Mouse (Mus musculus) erythroblast, embryonic 14.5 days (primary cell): ENCODE results near the gene Rasgef1b. TPM values are rescaled to one million over a fixed set of nuclear protein-coding genes. Genes with fewer than 3 reads are reported as not detected.

ENCODE experiments used
- H3K27me3 ChIP-seq: 2 replicates; pipeline ENCODE4 v1.6.1; 2012; ENCODE audit warnings: inconsistent platforms; ENCODE audit not compliant: control insufficient read depth
- H3K36me3 ChIP-seq: 2 replicates; pipeline ENCODE4 v1.6.1; 2012; ENCODE audit warnings: mild to moderate bottlenecking, inconsistent platforms; ENCODE audit not compliant: control insufficient read depth
- H3K4me1 ChIP-seq: 2 replicates; pipeline ENCODE4 v1.6.1; 2012; ENCODE audit warnings: inconsistent platforms; ENCODE audit not compliant: control insufficient read depth
- H3K4me3 ChIP-seq: replicated peaks from 2 replicates; pipeline ENCODE3; 2012; ENCODE audit warnings: moderate library complexity, mild to moderate bottlenecking, inconsistent platforms
- H3K9me3 ChIP-seq: 2 replicates; pipeline ENCODE4 v1.6.1; 2012; ENCODE audit warnings: low read length, inconsistent platforms, mixed read lengths; ENCODE audit not compliant: control insufficient read depth
- GATA1 ChIP-seq: IDR thresholded peaks from 2 replicates; pipeline ENCODE4 v1.6.1; 2012; ENCODE audit warnings: low read length, inconsistent platforms, mixed read lengths
- TAL1 ChIP-seq: IDR thresholded peaks from 3 replicates; pipeline ENCODE4 v1.6.1; 2012; ENCODE audit warnings: low read length, inconsistent platforms, mixed read lengths
- polyA plus RNA-seq: library from polyadenylated mRNA; stranded (reverse); fragments of >175 nt; gene quantifications from 2 replicates; pipeline ENCODE4 v1.2.3, GENCODE M21; 2012

Rasgef1b gene
- polyA plus RNA-seq, 1 experiment: 0.04 TPM

DNA sequence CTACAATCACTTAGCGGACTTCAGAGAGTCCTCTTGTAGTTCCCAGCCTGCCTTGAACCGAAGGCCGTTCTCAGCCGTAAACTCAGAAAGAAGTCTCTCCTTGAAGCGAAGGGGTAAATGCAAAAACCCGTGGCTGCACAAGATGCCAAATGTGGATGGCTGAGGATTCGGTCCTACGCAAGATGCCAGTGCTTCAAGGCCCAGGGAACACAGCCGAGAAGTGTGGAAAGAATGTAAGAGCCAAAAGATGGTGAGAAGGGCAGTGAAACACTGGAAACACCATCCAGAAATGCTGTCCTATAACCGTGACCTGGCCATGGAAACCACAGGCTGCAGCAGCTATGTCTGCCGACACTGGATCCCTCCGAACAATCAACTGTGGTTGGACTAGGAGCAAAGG lies 313.2 kb downstream of the Rasgef1b start:
- H3K4me3 ChIP-seq: no peak overlapping the region
- H3K9me3 ChIP-seq: no peaks in the 10 kb centered on the region
- no peaks in the 10 kb centered on the region for H3K4me1 ChIP-seq
- TF ChIP-seq TAL1 (no peak), GATA1 (no peak)
- no peaks in the 10 kb centered on the region for H3K27me3 ChIP-seq
- H3K36me3 ChIP-seq: no peaks in the 10 kb centered on the region

DNA sequence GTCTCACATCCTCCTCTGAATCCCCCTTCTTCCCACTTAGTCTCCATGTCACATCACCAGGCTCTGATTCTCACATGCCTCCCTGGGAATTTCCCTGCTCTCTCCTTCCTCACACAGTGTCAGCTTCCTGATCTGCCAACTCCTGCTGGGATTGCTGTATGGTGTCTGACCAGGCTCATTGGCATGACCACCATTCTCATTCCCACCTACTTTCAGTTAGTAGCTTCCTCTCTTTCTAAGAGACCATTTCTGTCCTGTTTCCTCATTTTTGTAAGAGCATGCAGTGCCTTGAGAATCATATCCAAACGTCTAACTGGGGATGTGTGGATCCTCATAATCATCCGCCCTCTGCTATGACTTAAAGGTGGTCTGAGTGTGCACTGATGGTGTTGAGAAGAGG lies 313.8 kb downstream of the Rasgef1b start:
- TF ChIP-seq GATA1 (no peak), TAL1 (no peak)
- Histone ChIP-seq H3K4me3 (no peak overlapping the region), H3K36me3 (no peaks in the 10 kb centered on the region), H3K27me3 (no peaks in the 10 kb centered on the region), H3K9me3 (no peaks in the 10 kb centered on the region), H3K4me1 (no peaks in the 10 kb centered on the region)

DNA sequence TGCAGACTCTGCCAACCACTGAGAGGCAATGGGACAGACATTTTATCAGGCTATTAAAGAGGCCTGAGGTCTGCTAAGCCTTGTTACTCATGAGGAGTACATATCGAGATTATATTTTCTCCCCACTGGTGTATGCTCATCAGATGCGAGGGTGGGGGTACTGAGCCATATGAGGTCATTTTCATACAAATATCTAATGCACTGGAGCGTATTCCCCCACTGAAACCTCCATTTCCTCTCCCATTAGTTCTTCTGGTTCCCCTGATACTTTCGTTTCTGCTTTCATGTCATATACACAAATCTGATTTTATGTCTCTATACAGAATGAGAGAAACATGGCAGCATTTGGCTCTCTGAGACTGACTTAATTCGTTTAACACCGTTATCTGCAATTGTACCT lies 314.6 kb downstream of the Rasgef1b start:
- H3K9me3 ChIP-seq: no peaks in the 10 kb centered on the region
- no peak for TF ChIP-seq TAL1
- no peak for TF ChIP-seq GATA1

DNA sequence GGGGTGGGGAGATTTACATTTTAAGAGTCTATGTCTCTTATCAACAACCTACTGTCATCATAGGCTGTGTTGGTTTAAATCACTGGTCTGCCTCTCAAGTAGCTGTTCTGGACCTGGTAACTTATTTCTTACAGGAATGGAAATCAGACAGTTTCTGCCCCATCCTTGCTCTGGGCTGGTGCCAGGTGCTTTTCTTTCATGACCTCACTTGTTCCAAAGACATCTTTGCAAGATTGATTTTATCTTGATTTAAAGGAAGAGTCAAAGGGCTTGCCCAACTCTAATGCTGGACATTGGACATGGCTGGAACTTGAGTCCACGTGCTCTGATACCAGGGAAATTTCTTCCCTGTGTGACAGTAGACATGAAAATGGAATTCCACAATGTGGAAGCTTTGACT lies 315.0 kb downstream of the Rasgef1b start:
- Histone ChIP-seq H3K27me3 (no peaks in the 10 kb centered on the region), H3K36me3 (no peaks in the 10 kb centered on the region), H3K9me3 (no peaks in the 10 kb centered on the region), H3K4me3 (no peak overlapping the region), H3K4me1 (no peaks in the 10 kb centered on the region)
- no peak for TF ChIP-seq GATA1
- TF ChIP-seq TAL1: no peak

More for the DNA sequence above, 314.6 kb downstream of the Rasgef1b start:
- Histone ChIP-seq H3K4me1 (no peaks in the 10 kb centered on the region), H3K36me3 (no peaks in the 10 kb centered on the region), H3K4me3 (no peak overlapping the region), H3K27me3 (no peaks in the 10 kb centered on the region)

DNA sequence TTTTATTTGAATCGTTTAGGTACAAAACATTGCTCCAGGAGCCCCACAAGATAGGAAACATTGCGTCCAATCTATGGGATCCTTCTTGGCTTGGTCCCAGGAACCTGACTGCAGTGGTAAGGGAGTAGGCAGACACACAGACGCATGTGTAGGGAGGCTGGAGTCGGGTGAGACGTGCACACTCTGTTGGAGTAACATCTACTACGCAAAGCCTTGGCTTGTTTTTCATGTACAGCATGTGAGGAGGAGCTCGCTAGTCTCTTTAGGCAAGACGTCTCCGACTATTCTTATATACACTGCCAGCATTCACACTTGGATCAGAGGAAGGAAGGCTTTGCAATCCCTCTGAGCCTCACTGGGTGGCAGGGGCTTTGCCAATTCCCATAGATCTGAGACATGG lies 315.5 kb downstream of the Rasgef1b start:
- Histone ChIP-seq H3K4me1 (no peaks in the 10 kb centered on the region), H3K9me3 (no peaks in the 10 kb centered on the region), H3K36me3 (no peaks in the 10 kb centered on the region), H3K27me3 (no peaks in the 10 kb centered on the region), H3K4me3 (no peak overlapping the region)
- TF ChIP-seq GATA1 (no peak), TAL1 (no peak)

DNA sequence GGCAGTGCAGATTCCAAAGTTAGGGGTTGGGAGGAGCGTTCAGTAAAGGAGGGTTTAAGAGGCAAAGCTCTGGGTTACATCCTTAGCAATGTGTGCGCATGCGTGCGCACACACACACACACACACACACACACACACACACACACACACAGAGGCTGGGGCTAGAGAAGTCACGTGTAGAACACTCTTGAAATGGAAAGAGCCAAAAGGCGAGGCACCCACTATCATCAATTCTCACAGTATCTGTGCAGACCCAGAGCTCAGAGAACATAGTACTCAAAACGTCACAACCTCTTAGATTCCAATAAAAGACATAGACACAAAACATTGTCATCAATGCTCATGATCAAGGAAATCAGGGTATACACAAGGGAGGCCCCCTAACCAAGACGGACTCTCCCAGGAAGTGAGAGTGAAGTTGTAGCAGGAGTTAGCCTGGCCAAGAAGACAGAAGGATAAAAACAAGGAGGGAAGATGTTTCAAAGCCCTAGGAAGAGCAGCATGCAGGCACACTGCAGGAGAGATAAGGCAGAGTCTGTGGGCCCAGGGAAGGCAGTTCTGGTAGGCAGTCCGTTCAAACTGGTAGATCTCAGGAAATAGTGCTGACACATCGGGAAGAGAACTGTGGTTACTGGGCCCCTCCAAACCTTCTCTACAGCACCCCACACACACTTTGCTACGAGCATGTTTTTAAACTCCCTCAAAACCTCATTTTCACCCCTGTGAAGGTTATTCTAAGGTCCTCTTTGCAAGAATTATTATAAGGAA lies 324.3 kb downstream of the Rasgef1b start:
- no peak overlapping the region for H3K4me3 ChIP-seq
- no peak for TF ChIP-seq GATA1
- TF ChIP-seq TAL1: no peak
- H3K36me3 ChIP-seq: no peaks in the 10 kb centered on the region
- peaks cover 7% of the 10 kb centered on the region for H3K4me1 ChIP-seq
- H3K27me3 ChIP-seq: no peaks in the 10 kb centered on the region
- H3K9me3 ChIP-seq: no peaks in the 10 kb centered on the region

DNA sequence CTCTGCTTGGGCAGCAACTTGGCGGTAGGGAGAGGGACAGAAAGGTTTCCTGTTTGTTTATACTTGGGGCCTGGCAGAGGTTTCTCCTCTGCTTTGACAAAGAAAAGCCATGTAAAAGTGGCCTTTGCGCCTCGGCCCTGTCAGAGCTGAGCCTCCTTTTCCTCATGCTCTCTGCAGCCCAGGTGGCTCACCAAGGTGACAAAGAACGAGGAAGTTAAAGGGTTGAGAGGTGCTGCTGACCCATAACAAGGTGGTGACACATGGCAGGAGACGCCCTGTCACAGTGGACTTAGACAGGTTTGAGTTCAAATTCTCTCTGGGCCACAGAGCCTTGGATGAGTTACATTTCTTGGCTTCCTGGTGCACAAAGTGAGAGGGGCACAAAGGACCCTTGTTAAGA lies 325.5 kb downstream of the Rasgef1b start:
- H3K4me1 ChIP-seq: peaks cover 7% of the 10 kb centered on the region
- H3K27me3 ChIP-seq: no peaks in the 10 kb centered on the region
- TF ChIP-seq TAL1 (no peak), GATA1 (no peak)
- no peak overlapping the region for H3K4me3 ChIP-seq
- no peaks in the 10 kb centered on the region for H3K36me3 ChIP-seq
- no peaks in the 10 kb centered on the region for H3K9me3 ChIP-seq

DNA sequence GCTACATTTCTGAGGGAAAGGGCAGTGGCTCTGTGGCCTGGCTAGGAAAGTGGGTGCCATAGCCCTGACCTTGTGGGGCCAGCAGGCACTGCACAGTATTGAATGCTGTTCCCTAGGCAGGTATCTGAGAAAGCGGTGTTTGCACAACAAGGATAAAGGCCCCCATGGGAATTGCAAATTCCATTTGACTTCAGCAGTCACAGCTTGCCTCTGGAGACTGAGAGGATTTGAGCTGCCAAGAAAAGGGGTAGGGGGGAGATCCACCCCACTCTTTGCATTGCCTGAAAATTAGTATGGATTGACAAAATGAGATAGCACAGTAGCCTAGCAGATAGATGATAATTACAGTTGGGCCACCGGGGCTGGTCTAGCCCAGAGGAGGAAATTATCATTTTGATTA lies 326.1 kb downstream of the Rasgef1b start:
- H3K4me1 ChIP-seq: peaks cover 7% of the 10 kb centered on the region
- TF ChIP-seq GATA1: no peak
- TF ChIP-seq TAL1: no peak
- H3K36me3 ChIP-seq: no peaks in the 10 kb centered on the region

DNA sequence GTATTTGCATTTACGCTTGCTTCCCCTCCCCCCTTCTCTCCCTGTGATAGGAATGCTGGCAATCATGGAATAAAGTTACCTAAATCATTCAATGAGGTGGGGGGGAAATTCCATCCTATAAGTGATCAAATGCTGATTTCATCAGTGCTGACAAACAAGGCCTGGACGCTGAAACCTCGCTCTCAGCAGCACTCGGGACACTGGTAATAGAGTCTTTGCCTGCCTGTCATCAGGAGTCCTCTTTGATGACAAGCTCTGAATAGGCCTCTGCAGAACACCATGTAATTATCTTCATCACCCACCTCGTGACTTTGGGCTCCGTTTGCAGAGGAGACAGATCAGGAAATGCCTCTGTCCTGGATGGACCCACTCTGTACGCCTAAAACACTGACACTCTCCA lies 326.6 kb downstream of the Rasgef1b start:
- H3K27me3 ChIP-seq: no peaks in the 10 kb centered on the region
- no peak overlapping the region for H3K4me3 ChIP-seq
- TF ChIP-seq GATA1: no peak
- TF ChIP-seq TAL1: no peak
- peaks cover 7% of the 10 kb centered on the region for H3K4me1 ChIP-seq
- no peaks in the 10 kb centered on the region for H3K9me3 ChIP-seq
- H3K36me3 ChIP-seq: no peaks in the 10 kb centered on the region

More for the DNA sequence above, 326.1 kb downstream of the Rasgef1b start:
- Histone ChIP-seq H3K4me3 (no peak overlapping the region), H3K27me3 (no peaks in the 10 kb centered on the region), H3K9me3 (no peaks in the 10 kb centered on the region)
